Mouse (Mus musculus): Measurements from ENCODE around the gene Vmn2r67.
"Not testable (repeated sequence)": the region's sequence is repeated elsewhere in the genome, so short reads cannot be mapped to it uniquely, and the experiment has no call there.

The Vmn2r67 gene

DNA sequence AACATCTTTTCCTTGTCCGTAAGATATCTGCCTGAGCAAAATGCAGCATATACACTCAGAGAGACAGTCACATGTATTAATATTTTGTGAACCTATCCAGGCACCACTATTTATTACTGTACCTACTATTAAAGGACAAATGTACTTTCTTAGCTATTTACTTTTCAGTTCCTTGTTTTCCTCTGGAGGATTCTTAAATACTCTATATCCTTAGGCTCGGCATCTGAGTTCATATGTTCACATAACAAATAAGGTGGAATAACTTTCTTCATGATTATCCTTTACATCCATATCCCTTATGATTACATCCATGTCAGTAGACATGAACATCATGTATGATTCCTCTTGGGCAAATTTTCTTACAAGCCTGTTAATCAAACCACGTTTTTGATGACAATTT lies at the start of gene Vmn2r67:
TSS of gene Vmn2r67 (minus strand) at position 101 of the 400 bp plus-strand sequence.
- no peak for DNase-seq (ENCODE audit: low spot score in 2 of 2)

GRCm38 (mm10) chr7:85104531-85104930 lies 51.3 kb downstream of the Vmn2r67 start:
- DNase-seq (ENCODE audit: low spot score in 2 of 2), result not testable (repeated sequence)

All from frontal cortex, postnatal 14 days (tissue).